Mouse (Mus musculus): ENCODE results near the gene Pfkm.

GRCm38 (mm10) chr15:98120831-98121230, 28.4 kb downstream of the Pfkm start:
- no peak for TF ChIP-seq POLR2A (IDR thresholded peaks at IDR 0.05; ENCODE audit: borderline replicate concordance, insufficient read depth, low read length)
- no peak for TF ChIP-seq CTCF (IDR thresholded peaks at IDR 0.05; ENCODE audit: borderline replicate concordance, insufficient read depth, low read depth, low read length)

Measured in cerebellum, adult 2 months (tissue).